Mouse (Mus musculus) liver, embryonic 13.5 days (tissue): ENCODE measurements around the gene Fes. TPM values are rescaled to one million over a fixed set of nuclear protein-coding genes. Genes with fewer than 3 reads are reported as not detected.

Experiments
- ATAC-seq: fragments of 200-750 bp; cut with Nextera tagmentation; 2 replicates; pipeline ENCODE4 v1.8.0; 2017; ENCODE audit warnings: low read depth, mild to moderate bottlenecking, moderate number of reproducible peaks, moderate library complexity
- DNase-seq: peaks from one replicate; pipeline ENCODE4 v3.0.0; 2022
- H3K27ac ChIP-seq: fragments of 300-500 bp; sonication (generic); 2 replicates; pipeline ENCODE4 v1.5.1; 2015; ENCODE audit warnings: moderate library complexity, mild to moderate bottlenecking, inconsistent platforms
- H3K27me3 ChIP-seq: fragments of 300-500 bp; sonication (generic); 2 replicates; pipeline ENCODE4 v1.6.1; 2015; ENCODE audit warnings: mild to moderate bottlenecking, inconsistent platforms
- H3K36me3 ChIP-seq: fragments of 300-500 bp; sonication (generic); 2 replicates; pipeline ENCODE4 v1.6.1; 2015; ENCODE audit warnings: mild to moderate bottlenecking, inconsistent platforms
- H3K4me1 ChIP-seq: fragments of 300-500 bp; sonication (generic); replicated peaks from 2 replicates; pipeline ENCODE4 v1.6.1; 2015; ENCODE audit warnings: inconsistent platforms
- H3K4me2 ChIP-seq: fragments of 300-500 bp; sonication (generic); 2 replicates; pipeline ENCODE4 v1.6.1; 2015; ENCODE audit warnings: inconsistent platforms, mild to moderate bottlenecking, moderate library complexity
- H3K4me3 ChIP-seq: fragments of 300-500 bp; sonication (generic); replicated peaks from 2 replicates; pipeline ENCODE4 v1.5.1; 2015; ENCODE audit warnings: mild to moderate bottlenecking, inconsistent platforms
- H3K9ac ChIP-seq: fragments of 300-500 bp; sonication (generic); 2 replicates; pipeline ENCODE4 v1.6.1; 2015; ENCODE audit warnings: mild to moderate bottlenecking, inconsistent platforms
- H3K9me3 ChIP-seq: fragments of 300-500 bp; sonication (generic); replicated peaks from 2 replicates; pipeline ENCODE4 v1.6.1; 2016; ENCODE audit warnings: inconsistent platforms
- WGBS: fragments of 180-500 bp; shearing (Covaris S2); methylation state at CpG from one replicate; pipeline ENCODE4 v1.1.7; 2015; ENCODE audit not compliant: insufficient replicate concordance; 5-methylcytosine and 5-hydroxymethylcytosine counted together
- polyA plus RNA-seq: library from polyadenylated mRNA; unstranded; fragments of >200 nt; fragmentation: Nextera tagmentation; extraction: Ambion mirVana; gene quantifications from 2 replicates; pipeline ENCODE4 v1.2.1, GENCODE M21; 2015

The Fes gene
- 10.6 and 12.0 TPM in 2 replicates for polyA plus RNA-seq

DNA sequence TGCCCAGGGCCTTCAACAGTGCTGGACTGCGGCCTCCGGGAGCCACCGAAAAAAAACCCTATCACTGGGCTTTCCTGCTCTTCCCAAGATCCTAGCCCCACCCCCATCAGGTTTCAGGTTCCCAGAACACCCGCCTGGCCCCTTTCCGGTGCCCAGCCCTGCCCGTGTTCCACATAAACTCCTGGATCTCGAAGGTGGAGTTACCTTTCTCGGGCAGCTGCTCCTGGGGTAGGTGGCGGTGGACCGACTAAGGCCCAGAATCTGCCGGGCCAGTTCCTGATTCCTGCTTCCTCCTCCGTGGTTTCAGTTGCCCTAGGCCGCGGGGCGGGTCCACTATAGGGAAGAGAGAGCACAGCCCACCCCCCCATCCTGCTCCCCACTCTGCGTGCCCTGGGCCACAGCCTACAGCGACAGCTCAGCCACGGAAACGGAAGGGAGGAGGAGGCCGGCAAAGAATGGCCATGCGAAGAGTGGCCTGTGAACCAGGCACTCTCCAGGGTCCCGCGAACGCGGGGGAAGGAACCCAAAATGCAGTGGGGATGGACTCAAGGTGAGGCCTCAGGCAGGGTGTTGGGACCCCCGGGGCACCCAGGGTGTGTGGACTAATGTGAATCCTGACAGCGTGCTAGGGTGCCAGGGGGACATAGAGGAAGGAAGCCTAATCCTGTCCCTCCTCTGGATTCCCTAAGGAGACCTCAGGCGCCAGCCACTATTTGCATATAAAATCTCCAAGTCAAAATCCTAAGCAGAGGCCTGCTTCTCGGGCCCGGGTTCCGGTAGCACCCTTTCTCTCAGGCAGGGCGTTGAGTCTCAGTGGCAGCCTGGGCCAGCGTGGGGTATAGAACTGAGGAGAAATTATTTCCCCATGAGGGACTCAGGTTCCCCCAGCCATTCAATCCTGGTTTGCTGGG is at the start of gene Fes:
Gene Fes, minus strand, starts transcription at position 314 of the 911 bp plus-strand sequence.
- WGBS: 9% methylated on average over 33 of the region's 33 CpGs
- peak within 1 kb of the TSS; percentile 48 for H3K4me3 ChIP-seq
- ATAC-seq: no peak
- peaks cover 27% of the 10 kb centered on the region for H3K36me3 ChIP-seq
- H3K27me3 ChIP-seq: peaks cover 29% of the 10 kb centered on the region
- H3K9ac ChIP-seq: peak within 1 kb of the TSS; percentile 54
- no peak for DNase-seq
- H3K4me2 ChIP-seq: peak within 1 kb of the TSS; percentile 43
- no peaks in the 10 kb centered on the region for H3K9me3 ChIP-seq
- H3K27ac ChIP-seq: peak within 1 kb of the TSS; percentile 68
- H3K4me1 ChIP-seq: peaks cover 23% of the 10 kb centered on the region

DNA sequence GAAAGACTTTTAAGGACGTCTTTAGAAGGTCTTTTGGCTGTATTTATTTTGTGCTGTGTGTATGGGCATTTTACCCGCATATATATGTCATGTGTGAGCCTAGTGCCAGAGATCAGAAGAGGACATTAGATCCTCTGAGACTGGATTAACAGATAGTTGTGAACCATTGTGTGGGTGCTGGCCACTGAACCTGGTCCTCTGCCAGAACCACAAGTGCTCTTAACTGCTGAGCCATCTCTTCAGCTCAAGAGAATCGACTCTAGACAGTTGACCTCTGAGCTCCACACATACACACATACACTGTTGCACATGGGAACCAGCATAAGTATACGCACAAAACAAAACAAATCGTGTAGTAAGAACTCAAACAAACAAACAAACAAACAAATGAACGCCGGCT is 48.8 kb upstream of the Fes start:
- H3K4me2 ChIP-seq: no peak overlapping the region
- 67% methylated on average over 7 of the region's 7 CpGs for WGBS
- H3K9me3 ChIP-seq: no peaks in the 10 kb centered on the region

DNA sequence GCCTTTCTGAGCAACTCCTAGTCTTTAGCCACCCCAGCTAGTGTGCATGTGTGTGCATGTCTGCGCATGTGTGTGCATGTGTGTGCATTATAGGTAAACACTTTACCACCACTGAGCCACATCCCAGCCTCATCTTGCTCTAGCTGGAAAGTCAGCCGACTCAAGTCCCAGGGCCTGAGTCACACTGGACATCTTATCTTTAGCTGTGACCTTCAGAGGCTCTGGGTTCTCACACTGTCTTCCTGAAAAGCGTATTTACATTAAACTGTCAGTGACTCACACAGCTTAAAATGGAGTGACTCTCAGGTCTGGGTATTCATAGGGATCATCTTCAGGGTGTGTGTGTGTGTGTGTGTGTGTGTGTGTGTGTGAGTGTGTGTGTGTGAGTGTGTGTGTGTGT is 47.8 kb upstream of the Fes start:
- Histone ChIP-seq H3K9ac (no peak overlapping the region), H3K36me3 (no peaks in the 10 kb centered on the region), H3K4me3 (no peak overlapping the region), H3K27me3 (no peaks in the 10 kb centered on the region), H3K27ac (no peak overlapping the region; the same call in 1 of the 2 replicates), H3K4me1 (peaks cover 14% of the 10 kb centered on the region), H3K9me3 (no peaks in the 10 kb centered on the region), H3K4me2 (no peak overlapping the region)
- ATAC-seq (no peak), DNase-seq (no peak)
- WGBS: 54% methylated on average over 3 of the region's 3 CpGs

More for the DNA sequence above, 48.8 kb upstream of the Fes start:
- Histone ChIP-seq H3K36me3 (no peaks in the 10 kb centered on the region), H3K4me3 (no peak overlapping the region), H3K27ac (no peak overlapping the region), H3K27me3 (no peaks in the 10 kb centered on the region), H3K9ac (no peak overlapping the region), H3K4me1 (peaks cover 14% of the 10 kb centered on the region)
- DNase-seq (no peak), ATAC-seq (no peak)

DNA sequence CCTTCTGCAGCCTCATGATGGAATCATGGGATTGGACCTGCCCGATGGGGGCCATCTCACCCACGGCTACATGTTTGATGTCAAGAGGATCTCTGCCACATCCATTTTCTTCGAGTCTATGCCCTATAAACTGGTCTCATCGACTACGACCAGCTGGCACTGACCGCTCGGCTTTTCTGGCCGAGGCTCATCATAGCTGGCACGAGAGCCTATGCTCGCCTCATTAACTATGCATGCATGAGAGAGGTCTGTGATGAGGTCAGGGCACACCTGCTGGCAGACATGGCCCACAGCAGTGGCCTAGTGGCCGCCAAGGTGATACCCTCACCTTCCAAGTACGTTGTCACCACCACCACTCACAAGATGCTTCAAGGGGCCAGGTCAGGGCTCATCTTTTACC is 41.9 kb upstream of the Fes start:
- DNase-seq (no peak), ATAC-seq (no peak)
- Histone ChIP-seq H3K4me2 (no peak overlapping the region), H3K27ac (no peak overlapping the region), H3K27me3 (no peaks in the 10 kb centered on the region), H3K4me3 (no peak overlapping the region), H3K36me3 (no peaks in the 10 kb centered on the region), H3K9ac (no peak overlapping the region), H3K4me1 (no peaks in the 10 kb centered on the region), H3K9me3 (no peaks in the 10 kb centered on the region)
- WGBS: 78% methylated on average over 12 of the region's 12 CpGs

DNA sequence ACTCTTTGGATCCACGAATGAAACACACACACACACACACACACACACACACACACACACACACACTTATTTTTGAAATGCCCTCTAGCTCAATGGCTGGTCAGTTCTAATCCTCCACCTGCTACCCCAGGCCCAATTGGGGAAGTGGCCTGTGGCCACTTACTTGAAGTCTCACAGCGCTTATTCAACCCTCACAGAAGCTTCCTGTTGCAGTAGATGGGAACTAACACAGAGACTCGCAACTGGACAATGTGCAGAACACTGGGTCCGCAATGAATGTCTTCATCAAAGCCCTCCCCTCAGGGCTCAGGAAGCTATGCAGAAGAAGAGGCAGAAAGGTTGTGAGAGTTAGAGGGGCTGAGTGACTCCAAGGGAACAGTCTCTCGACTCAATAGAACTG is 40.0 kb upstream of the Fes start:
- Histone ChIP-seq H3K27me3 (no peaks in the 10 kb centered on the region), H3K9ac (no peak overlapping the region), H3K9me3 (no peaks in the 10 kb centered on the region), H3K36me3 (no peaks in the 10 kb centered on the region), H3K27ac (no peak overlapping the region), H3K4me3 (no peak overlapping the region), H3K4me2 (no peak overlapping the region), H3K4me1 (peaks cover 9% of the 10 kb centered on the region)
- ATAC-seq: no peak
- no peak for DNase-seq
- 40% methylated on average over 5 of the region's 5 CpGs for WGBS

DNA sequence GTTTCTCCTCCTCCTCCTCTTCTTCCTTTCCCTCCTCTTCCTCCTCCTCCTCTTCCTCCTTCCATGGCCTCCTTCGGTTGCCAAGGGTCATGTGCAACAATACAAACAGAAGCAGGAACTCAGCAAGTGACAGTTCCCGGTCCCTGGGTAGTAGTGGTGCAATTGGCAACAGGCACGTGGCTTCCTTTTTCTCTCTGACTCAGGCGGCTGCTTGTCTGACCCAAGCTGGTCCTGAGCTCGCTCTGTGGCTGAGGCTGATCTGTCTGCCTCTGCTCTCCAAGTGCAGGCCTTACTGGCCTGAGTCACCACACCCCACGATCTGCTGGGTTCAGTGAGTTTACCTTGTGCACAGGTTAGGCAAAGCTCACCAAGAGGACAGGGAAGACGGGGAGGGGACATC is 38.6 kb upstream of the Fes start:
- H3K27ac ChIP-seq: peak overlapping the region; percentile 12; the same call in 1 of the 2 replicates
- DNase-seq (no peak), ATAC-seq (peak; percentile 52)
- no peaks in the 10 kb centered on the region for H3K9me3 ChIP-seq
- H3K27me3 ChIP-seq: no peaks in the 10 kb centered on the region
- H3K4me2 ChIP-seq: no peak overlapping the region
- H3K9ac ChIP-seq: no peak overlapping the region
- no peak overlapping the region for H3K4me3 ChIP-seq
- H3K36me3 ChIP-seq: no peaks in the 10 kb centered on the region
- peaks cover 12% of the 10 kb centered on the region for H3K4me1 ChIP-seq
- WGBS: 36% methylated on average over 7 of the region's 7 CpGs

DNA sequence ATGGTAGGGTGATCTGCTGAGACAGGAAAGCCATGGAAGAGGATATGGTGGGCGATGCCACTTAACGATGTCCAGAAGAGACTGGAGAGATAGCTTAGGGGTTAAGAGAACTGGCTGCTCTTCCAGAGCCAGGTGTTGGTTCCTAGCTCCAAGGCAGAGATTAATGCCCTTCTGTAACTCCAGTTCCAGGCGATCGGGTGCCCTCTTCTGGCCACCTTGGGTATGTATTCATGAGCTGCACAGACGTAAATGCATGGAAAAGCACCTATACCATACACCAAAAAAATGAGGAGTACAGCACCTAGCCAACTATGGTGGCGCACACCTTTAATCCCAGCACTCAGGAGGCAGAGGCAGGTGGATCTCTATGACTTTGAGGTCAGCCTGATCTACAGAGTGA is 37.0 kb upstream of the Fes start:
- ATAC-seq (no peak), DNase-seq (no peak)
- whole genome bisulfite sequencing: 58% methylated on average over 6 of the region's 6 CpGs

DNA sequence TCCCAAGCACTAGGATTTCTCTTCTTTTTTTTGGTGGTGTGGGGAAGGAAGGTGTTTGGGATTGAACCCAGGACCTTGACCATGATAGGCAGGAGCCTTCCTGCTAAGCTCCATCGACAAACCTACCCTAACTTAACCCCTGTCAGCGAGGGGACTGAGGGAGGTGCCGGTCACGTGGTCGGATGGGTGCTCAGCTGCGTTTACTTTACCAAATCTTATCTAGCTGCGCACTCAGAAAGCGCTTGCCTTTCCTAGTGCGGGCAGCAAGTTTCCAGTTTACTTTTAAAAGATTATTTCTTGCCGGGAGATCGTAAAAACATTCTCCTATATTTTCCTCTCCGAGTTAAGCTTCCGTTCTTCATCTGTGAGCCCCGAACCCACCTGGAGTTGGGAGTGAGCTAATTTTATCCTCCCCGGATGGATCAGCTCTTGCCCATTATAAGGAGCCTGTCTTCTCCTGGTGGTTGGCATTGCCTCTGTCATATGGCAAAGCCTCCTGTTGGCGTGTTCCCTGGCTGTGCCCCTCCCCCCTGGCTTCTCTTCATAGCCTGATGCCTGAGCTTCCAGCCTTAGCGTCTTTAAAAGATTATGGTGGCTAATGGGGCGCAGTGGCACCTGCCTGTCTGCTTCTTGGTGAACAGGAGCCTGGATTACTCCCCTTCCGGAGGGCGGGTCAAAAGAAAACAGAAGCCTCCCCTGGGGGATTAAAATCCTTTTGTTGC is 35.2 kb upstream of the Fes start:
- no peaks in the 10 kb centered on the region for H3K9me3 ChIP-seq
- no peaks in the 10 kb centered on the region for H3K36me3 ChIP-seq
- H3K27ac ChIP-seq: no peak overlapping the region
- H3K4me1 ChIP-seq: peaks cover 33% of the 10 kb centered on the region
- 19% methylated on average over 20 of the region's 20 CpGs for WGBS
- peak overlapping the region; percentile 24; the same call in 1 of the 2 replicates for H3K4me3 ChIP-seq
- H3K4me2 ChIP-seq: peak overlapping the region; percentile 56
- H3K27me3 ChIP-seq: no peaks in the 10 kb centered on the region
- ATAC-seq (no peak), DNase-seq (no peak)
- no peak overlapping the region; the same call in 1 of the 2 replicates for H3K9ac ChIP-seq

More for the DNA sequence above, 37.0 kb upstream of the Fes start:
- no peak overlapping the region for H3K4me3 ChIP-seq
- no peak overlapping the region for H3K9ac ChIP-seq
- no peak overlapping the region for H3K27ac ChIP-seq
- peaks cover 17% of the 10 kb centered on the region for H3K4me1 ChIP-seq
- no peak overlapping the region for H3K4me2 ChIP-seq
- H3K36me3 ChIP-seq: no peaks in the 10 kb centered on the region
- no peaks in the 10 kb centered on the region for H3K9me3 ChIP-seq
- no peaks in the 10 kb centered on the region for H3K27me3 ChIP-seq

DNA sequence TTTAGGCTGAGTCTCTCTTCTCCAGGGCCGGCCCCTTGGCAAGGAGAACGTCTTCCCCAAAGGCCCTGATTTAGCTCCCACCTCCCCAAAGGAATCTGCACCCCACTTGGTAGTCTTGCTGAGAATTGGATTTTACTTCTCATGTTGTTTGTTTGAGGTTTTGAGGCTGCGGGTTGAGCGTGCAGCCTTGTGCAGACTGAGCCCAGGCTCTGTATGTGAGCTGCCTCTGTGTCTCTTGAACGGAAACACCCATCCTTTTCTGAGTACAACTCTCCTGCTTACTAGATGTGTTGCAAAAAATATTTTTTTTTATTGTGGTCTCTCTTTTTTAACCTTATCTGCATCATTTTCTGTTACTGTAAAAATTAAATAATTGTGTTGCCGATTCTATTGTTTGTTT is 33.8 kb upstream of the Fes start:
- H3K4me3 ChIP-seq: no peak overlapping the region
- no peaks in the 10 kb centered on the region for H3K9me3 ChIP-seq

DNA sequence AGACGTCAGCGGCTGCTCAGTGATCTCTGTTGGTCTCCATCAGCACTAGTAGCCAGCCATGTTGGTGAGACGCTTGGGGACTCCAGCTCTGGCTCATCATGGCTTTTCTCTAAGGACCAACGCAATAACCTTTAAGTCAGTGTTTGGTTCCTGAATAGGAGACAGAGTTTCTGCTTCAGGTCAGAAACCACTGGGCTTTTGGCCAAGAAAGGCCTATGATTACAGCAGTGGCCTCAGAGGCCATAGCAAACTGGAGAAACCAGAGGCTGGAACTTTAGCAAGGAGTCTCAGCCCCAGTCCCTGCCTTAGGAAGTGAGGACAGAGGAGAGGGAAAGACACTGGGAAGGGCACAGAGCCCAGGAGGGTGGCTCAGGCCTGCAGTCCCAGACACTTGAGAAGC is 32.8 kb upstream of the Fes start:
- ATAC-seq (no peak), DNase-seq (no peak)
- H3K9me3 ChIP-seq: no peaks in the 10 kb centered on the region
- no peak overlapping the region for H3K4me3 ChIP-seq
- H3K4me2 ChIP-seq: no peak overlapping the region
- no peaks in the 10 kb centered on the region for H3K36me3 ChIP-seq
- no peak overlapping the region for H3K27ac ChIP-seq
- H3K4me1 ChIP-seq: peaks cover 48% of the 10 kb centered on the region
- no peak overlapping the region for H3K9ac ChIP-seq
- WGBS: 72% methylated on average over 4 of the region's 4 CpGs
- H3K27me3 ChIP-seq: no peaks in the 10 kb centered on the region

More for the DNA sequence above, 33.8 kb upstream of the Fes start:
- ATAC-seq (no peak), DNase-seq (no peak)
- WGBS: 81% methylated on average over 6 of the region's 6 CpGs
- Histone ChIP-seq H3K9ac (no peak overlapping the region), H3K4me2 (no peak overlapping the region), H3K27me3 (no peaks in the 10 kb centered on the region), H3K36me3 (no peaks in the 10 kb centered on the region), H3K27ac (no peak overlapping the region), H3K4me1 (peaks cover 47% of the 10 kb centered on the region)

DNA sequence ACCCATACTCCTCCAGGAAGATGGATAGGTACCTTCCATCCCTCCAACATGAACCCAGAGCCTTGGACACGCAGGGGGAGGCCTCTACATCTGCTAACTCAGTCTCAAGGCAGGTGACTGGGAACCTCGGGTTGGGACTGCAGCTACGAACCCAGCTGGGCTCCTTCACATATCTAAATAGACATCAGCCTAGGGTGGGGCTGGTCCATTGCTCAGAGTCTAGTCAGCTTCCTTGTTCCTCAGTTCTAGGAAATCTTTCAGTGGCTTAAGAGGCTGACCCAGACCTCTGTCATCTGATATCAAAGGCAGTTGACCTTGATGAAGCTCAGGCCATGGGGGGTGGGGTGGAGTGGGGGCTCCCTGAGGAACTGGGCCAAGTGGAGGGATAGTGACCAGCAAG is 31.5 kb upstream of the Fes start:
- no peak overlapping the region for H3K9ac ChIP-seq
- H3K9me3 ChIP-seq: no peaks in the 10 kb centered on the region
- no peaks in the 10 kb centered on the region for H3K36me3 ChIP-seq
- no peak overlapping the region for H3K4me3 ChIP-seq
- H3K4me2 ChIP-seq: no peak overlapping the region
- DNase-seq (no peak), ATAC-seq (no peak)
- no peak overlapping the region for H3K27ac ChIP-seq
- H3K27me3 ChIP-seq: no peaks in the 10 kb centered on the region
- H3K4me1 ChIP-seq: peaks cover 48% of the 10 kb centered on the region
- 36% methylated on average over 3 of the region's 3 CpGs for WGBS
